Mouse (Mus musculus): ENCODE data around the gene Fam69b. TPM values are rescaled to one million over a fixed set of nuclear protein-coding genes. Genes with fewer than 3 reads are reported as not detected.

Gene Fam69b
- polyA plus RNA-seq, 1 experiment from 2014 or later, result 112 TPM

MicroRNA genes within 50 kb of the gene (microRNA counts, 519-probe panel; counts per million panel counts)
- microRNA mmu-miR-126-3p, result 5,508 counts per million, percentile 91 among the panel's probes with 10 or more counts
- microRNA mmu-miR-126-5p, result 3,944 counts per million, percentile 73 among the panel's probes with 10 or more counts

Small RNA genes within 50 kb of the gene (microRNA-seq; reads per million reads assigned to microRNA genes)
- gene Mir126a, result not detected
- not detected for gene Mir126b

Other genes with a start within 250 kb of the Fam69b start
- 28.2 and 32.3 TPM in 2 replicates for gene Snapc4, start 247.8 kb upstream of the Fam69b start, polyA plus RNA-seq (2015; fragmentation: Nextera tagmentation; extraction: Ambion mirVana)
- gene Entr1, start 239.1 kb upstream of the Fam69b start, polyA plus RNA-seq (2015; fragmentation: Nextera tagmentation; extraction: Ambion mirVana), result 165 and 166 TPM in 2 replicates
- gene Pmpca, start 239.1 kb upstream of the Fam69b start, polyA plus RNA-seq (2015; fragmentation: Nextera tagmentation; extraction: Ambion mirVana), result 107 and 110 TPM in 2 replicates
- 28.0 and 28.6 TPM in 2 replicates for gene Inpp5e, start 219.3 kb upstream of the Fam69b start, polyA plus RNA-seq (2015; fragmentation: Nextera tagmentation; extraction: Ambion mirVana)
- 21.3 and 22.8 TPM in 2 replicates for gene Sec16a, start 183.2 kb upstream of the Fam69b start, polyA plus RNA-seq (2015; fragmentation: Nextera tagmentation; extraction: Ambion mirVana)
- gene Notch1, start 111.8 kb upstream of the Fam69b start, polyA plus RNA-seq (2015; fragmentation: Nextera tagmentation; extraction: Ambion mirVana), result 21.4 and 27.9 TPM in 2 replicates
- gene Egfl7, start 48.4 kb upstream of the Fam69b start, polyA plus RNA-seq (2015; fragmentation: Nextera tagmentation; extraction: Ambion mirVana), result 44.9 and 55.9 TPM in 2 replicates
- gene Gm20532, start 41.8 kb upstream of the Fam69b start, polyA plus RNA-seq (2015; fragmentation: Nextera tagmentation; extraction: Ambion mirVana), result not detected in 2 replicates
- gene Agpat2, start 24.0 kb upstream of the Fam69b start, polyA plus RNA-seq (2015; fragmentation: Nextera tagmentation; extraction: Ambion mirVana), result 4.0 and 5.3 TPM in 2 replicates
- gene Lcn4, start 42.8 kb downstream of the Fam69b start, polyA plus RNA-seq (2015; fragmentation: Nextera tagmentation; extraction: Ambion mirVana), result not detected in 2 replicates
- not detected in 2 replicates for gene Abo, start 236.5 kb downstream of the Fam69b start, polyA plus RNA-seq (2015; fragmentation: Nextera tagmentation; extraction: Ambion mirVana)